Mouse (Mus musculus) heart, embryonic 15.5 days (tissue): ENCODE data around the gene Gpr137. TPM values are rescaled to one million over a fixed set of nuclear protein-coding genes. Genes with fewer than 3 reads are reported as not detected.

Source experiments
- ATAC-seq: fragments of 200-750 bp; cut with Nextera tagmentation; replicated peaks from 2 replicates; pipeline ENCODE4 v1.8.0; 2017; ENCODE audit warnings: low read depth, moderate TSS enrichment; ENCODE audit not compliant: insufficient number of reproducible peaks, insufficient read depth, low FRiP score
- H3K27ac ChIP-seq: fragments of 300-500 bp; sonication (generic); 2 replicates; pipeline ENCODE4 v1.5.1; 2015; ENCODE audit warnings: mild to moderate bottlenecking, inconsistent platforms
- H3K27me3 ChIP-seq: fragments of 300-500 bp; sonication (generic); 2 replicates; pipeline ENCODE4 v1.6.1; 2015; ENCODE audit warnings: inconsistent platforms
- H3K36me3 ChIP-seq: fragments of 300-500 bp; sonication (generic); 2 replicates; pipeline ENCODE4 v1.6.1; 2015; ENCODE audit warnings: mild to moderate bottlenecking, inconsistent platforms
- H3K4me1 ChIP-seq: fragments of 300-500 bp; sonication (generic); replicated peaks from 2 replicates; pipeline ENCODE4 v1.6.1; 2015; ENCODE audit warnings: inconsistent platforms
- H3K4me2 ChIP-seq: fragments of 300-500 bp; sonication (generic); 2 replicates; pipeline ENCODE4 v1.6.1; 2015; ENCODE audit warnings: inconsistent platforms, mild to moderate bottlenecking, moderate library complexity
- H3K4me3 ChIP-seq: fragments of 300-500 bp; sonication (generic); 2 replicates; pipeline ENCODE4 v1.5.1; 2015; ENCODE audit warnings: mild to moderate bottlenecking, inconsistent platforms
- H3K9ac ChIP-seq: fragments of 300-500 bp; sonication (generic); 2 replicates; pipeline ENCODE4 v1.6.1; 2015; ENCODE audit warnings: mild to moderate bottlenecking, inconsistent platforms
- H3K9me3 ChIP-seq: fragments of 300-500 bp; sonication (generic); replicated peaks from 2 replicates; pipeline ENCODE4 v1.6.1; 2016; ENCODE audit warnings: inconsistent platforms
- WGBS: fragments of 180-500 bp; shearing (Covaris S2); methylation state at CpG from one replicate; pipeline ENCODE4 v1.1.7; 2015; ENCODE audit warnings: mixed read lengths; 5-methylcytosine and 5-hydroxymethylcytosine counted together
- polyA plus RNA-seq: library from polyadenylated mRNA; unstranded; fragments of >200 nt; fragmentation: Nextera tagmentation; extraction: Ambion mirVana; gene quantifications from 2 replicates; pipeline ENCODE4 v1.2.1, GENCODE M21; 2015

Gene Gpr137
- polyA plus RNA-seq, 1 experiment from 2014 or later: 20.8 TPM

- Histone ChIP-seq H3K9ac (no peak overlapping the region), H3K36me3 (no peaks in the 10 kb centered on the region), H3K4me3 (no peak overlapping the region), H3K27ac (no peak overlapping the region), H3K4me2 (no peak overlapping the region), H3K4me1 (peaks cover 30% of the 10 kb centered on the region), H3K27me3 (peaks cover 20% of the 10 kb centered on the region), H3K9me3 (no peaks in the 10 kb centered on the region)
- WGBS: 88% methylated on average over 20 of the region's 20 CpGs
- ATAC-seq: no peak
These were observed 2.9 kb downstream of the Gpr137 start for GRCm38 (mm10) chr19:6939106-6940002.

- no peak overlapping the region for H3K4me2 ChIP-seq
- H3K27ac ChIP-seq: no peak overlapping the region
- H3K9me3 ChIP-seq: no peaks in the 10 kb centered on the region
- H3K4me1 ChIP-seq: peaks cover 32% of the 10 kb centered on the region
- H3K4me3 ChIP-seq: no peak overlapping the region
- WGBS: 80% methylated on average over 16 of the region's 16 CpGs
- no peaks in the 10 kb centered on the region for H3K36me3 ChIP-seq
- no peak for ATAC-seq
- H3K9ac ChIP-seq: no peak overlapping the region
- H3K27me3 ChIP-seq: peaks cover 36% of the 10 kb centered on the region
These were observed 4.5 kb downstream of the Gpr137 start for GRCm38 (mm10) chr19:6937541-6938465.

GRCm38 (mm10) chr19:6936299-6936698 is 6.0 kb downstream of the Gpr137 start:
- 23% methylated on average over 3 of the region's 3 CpGs for WGBS
- peaks cover 30% of the 10 kb centered on the region for H3K4me1 ChIP-seq
- H3K27me3 ChIP-seq: peaks cover 51% of the 10 kb centered on the region

GRCm38 (mm10) chr19:6934195-6934977 is 7.9 kb downstream of the Gpr137 start, which contains the start of gene Kcnk4:
Kcnk4 (minus strand) TSS chr19:6934515.
- Histone ChIP-seq H3K27ac (no peak within 1 kb of the TSS), H3K4me2 (peak within 1 kb of the TSS; percentile 78), H3K9me3 (no peaks in the 10 kb centered on the region), H3K4me3 (peak within 1 kb of the TSS; percentile 49), H3K9ac (peak within 1 kb of the TSS; percentile 45), H3K4me1 (peaks cover 14% of the 10 kb centered on the region), H3K36me3 (no peaks in the 10 kb centered on the region), H3K27me3 (peaks cover 65% of the 10 kb centered on the region)
- no peak for ATAC-seq
- 11% methylated on average over 23 of the region's 23 CpGs for WGBS

More at GRCm38 (mm10) chr19:6936299-6936698, 6.0 kb downstream of the Gpr137 start:
- no peak for ATAC-seq
- Histone ChIP-seq H3K9me3 (no peaks in the 10 kb centered on the region), H3K9ac (no peak overlapping the region), H3K36me3 (no peaks in the 10 kb centered on the region), H3K4me3 (no peak overlapping the region), H3K4me2 (no peak overlapping the region), H3K27ac (no peak overlapping the region)

GRCm38 (mm10) chr19:6933436-6934194 is 8.7 kb downstream of the Gpr137 start:
- Histone ChIP-seq H3K27me3 (peaks cover 73% of the 10 kb centered on the region), H3K9me3 (no peaks in the 10 kb centered on the region), H3K4me1 (peaks cover 14% of the 10 kb centered on the region), H3K4me2 (peak overlapping the region; percentile 78), H3K4me3 (peak overlapping the region; percentile 49), H3K9ac (peak overlapping the region; percentile 45), H3K36me3 (no peaks in the 10 kb centered on the region), H3K27ac (no peak overlapping the region)
- 3% methylated on average over 58 of the region's 58 CpGs for WGBS
- peak; percentile 48 for ATAC-seq

GRCm38 (mm10) chr19:6933102-6933435 is 9.2 kb downstream of the Gpr137 start:
- peaks cover 78% of the 10 kb centered on the region for H3K27me3 ChIP-seq
- peaks cover 14% of the 10 kb centered on the region for H3K4me1 ChIP-seq
- no peaks in the 10 kb centered on the region for H3K9me3 ChIP-seq
- ATAC-seq: 0 out of 2 replicates have a peak, but pooled peaks have one; percentile 9
- no peak overlapping the region for H3K27ac ChIP-seq
- no peaks in the 10 kb centered on the region for H3K36me3 ChIP-seq
- 38% methylated on average over 4 of the region's 4 CpGs for WGBS
- H3K4me3 ChIP-seq: peak overlapping the region; percentile 49
- H3K4me2 ChIP-seq: peak overlapping the region; percentile 78
- no peak overlapping the region for H3K9ac ChIP-seq

GRCm38 (mm10) chr19:6932018-6932417 is 10.3 kb downstream of the Gpr137 start:
- ATAC-seq: no peak
- H3K9me3 ChIP-seq: no peaks in the 10 kb centered on the region
- H3K4me2 ChIP-seq: no peak overlapping the region
- WGBS: 45% methylated on average over 1 of the region's 1 CpGs
- no peak overlapping the region for H3K9ac ChIP-seq
- H3K4me3 ChIP-seq: no peak overlapping the region
- no peaks in the 10 kb centered on the region for H3K36me3 ChIP-seq
- H3K27me3 ChIP-seq: peaks cover 89% of the 10 kb centered on the region
- H3K4me1 ChIP-seq: peaks cover 19% of the 10 kb centered on the region
- H3K27ac ChIP-seq: no peak overlapping the region

GRCm38 (mm10) chr19:6931002-6931401 is 11.3 kb downstream of the Gpr137 start:
- H3K4me3 ChIP-seq: no peak overlapping the region
- ATAC-seq: no peak
- no peaks in the 10 kb centered on the region for H3K9me3 ChIP-seq
- H3K9ac ChIP-seq: no peak overlapping the region
- peaks cover 94% of the 10 kb centered on the region for H3K27me3 ChIP-seq
- peaks cover 25% of the 10 kb centered on the region for H3K4me1 ChIP-seq
- H3K27ac ChIP-seq: no peak overlapping the region
- no peaks in the 10 kb centered on the region for H3K36me3 ChIP-seq
- 4% methylated on average over 2 of the region's 2 CpGs for WGBS
- no peak overlapping the region for H3K4me2 ChIP-seq

GRCm38 (mm10) chr19:6928080-6928479 is 14.2 kb downstream of the Gpr137 start:
- no peak overlapping the region for H3K9ac ChIP-seq
- H3K27ac ChIP-seq: no peak overlapping the region
- no peak for ATAC-seq
- H3K36me3 ChIP-seq: no peaks in the 10 kb centered on the region
- peaks cover 30% of the 10 kb centered on the region for H3K4me1 ChIP-seq
- WGBS: 22% methylated on average over 9 of the region's 9 CpGs
- no peaks in the 10 kb centered on the region for H3K9me3 ChIP-seq
- no peak overlapping the region for H3K4me2 ChIP-seq
- H3K4me3 ChIP-seq: no peak overlapping the region
- peaks cover 89% of the 10 kb centered on the region for H3K27me3 ChIP-seq

GRCm38 (mm10) chr19:6926559-6927255 is 15.6 kb downstream of the Gpr137 start:
- no peaks in the 10 kb centered on the region for H3K36me3 ChIP-seq
- H3K9ac ChIP-seq: no peak overlapping the region; the same call in 1 of the 2 replicates
- 19% methylated on average over 26 of the region's 26 CpGs for WGBS
- H3K27me3 ChIP-seq: peaks cover 75% of the 10 kb centered on the region
- peak overlapping the region; percentile 19 for H3K4me3 ChIP-seq
- no peak overlapping the region for H3K27ac ChIP-seq
- no peaks in the 10 kb centered on the region for H3K9me3 ChIP-seq
- H3K4me1 ChIP-seq: peaks cover 39% of the 10 kb centered on the region
- peak overlapping the region; percentile 55 for H3K4me2 ChIP-seq
- no peak for ATAC-seq
